Mouse (Mus musculus) adrenal gland, postnatal 36 days (tissue): ENCODE data around the gene Tbx6. TPM values are rescaled to one million over a fixed set of nuclear protein-coding genes. Genes with fewer than 3 reads are reported as not detected.
A peak's percentile ranks its signal among the peaks of the same experiment; 100 is the strongest.

ENCODE experiments used
- DNase-seq, 2 experiments: peaks; one replicate each; pipeline ENCODE4 v3.0.0; 2021; ENCODE audit warnings: mixed read lengths in 1 of 2
- long read RNA-seq, 2 experiments: library from polyadenylated mRNA; stranded (forward); transcript quantifications; one replicate each; pipeline ENCODE4 v2.0.0; 2021; ENCODE audit warnings: borderline sequencing depth in 2 of 2
- total RNA-seq, 2 experiments: library from RNA; stranded (reverse); gene quantifications; 2 replicates each; pipeline ENCODE4 v1.2.3; 2021

Gene Tbx6
- total RNA-seq, result under 1 TPM; 0.46 to 0.70 TPM
- long read RNA-seq, experiment 1, partial matches to known transcripts, result 0 of 2 reads
- long read RNA-seq, experiment 1, other reads (novel, unspliced or antisense), result 0 of 2 reads
- long read RNA-seq, experiment 2, result 0 reads

DNA sequence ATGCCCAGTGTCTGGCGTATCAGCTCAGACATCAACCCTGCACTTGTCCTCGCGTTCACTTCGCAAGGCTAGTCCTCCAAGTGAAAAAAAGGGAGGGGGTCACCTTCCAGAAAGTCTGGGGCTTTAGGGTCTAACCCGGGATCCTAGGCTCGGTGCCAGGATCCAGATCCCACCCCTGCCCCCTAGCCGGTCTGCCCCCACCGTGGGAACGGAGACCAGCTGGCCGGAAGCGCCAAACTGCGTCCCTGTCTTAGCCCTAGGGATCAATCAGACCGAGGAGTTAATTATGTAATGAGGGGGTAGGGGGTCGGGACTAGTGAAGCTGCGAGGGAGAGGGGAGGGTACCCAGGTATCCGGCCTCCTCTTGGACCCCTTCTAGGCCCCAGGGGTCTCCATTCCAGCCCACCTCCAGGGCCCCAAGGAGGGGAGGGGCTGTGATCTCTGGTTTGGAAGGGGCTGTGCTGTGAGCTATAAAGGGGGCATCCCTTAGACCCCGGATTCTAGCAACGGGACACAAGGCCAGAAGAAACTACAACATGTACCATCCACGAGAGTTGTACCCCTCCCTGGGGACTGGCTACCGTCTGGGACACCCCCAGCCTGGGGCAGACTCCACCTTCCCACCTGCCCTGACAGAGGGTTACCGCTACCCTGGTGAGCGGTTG lies at the start of gene Tbx6:
Tbx6 (plus strand) TSS at position 513 of the 665 bp plus-strand sequence.
- no peak for DNase-seq

DNA sequence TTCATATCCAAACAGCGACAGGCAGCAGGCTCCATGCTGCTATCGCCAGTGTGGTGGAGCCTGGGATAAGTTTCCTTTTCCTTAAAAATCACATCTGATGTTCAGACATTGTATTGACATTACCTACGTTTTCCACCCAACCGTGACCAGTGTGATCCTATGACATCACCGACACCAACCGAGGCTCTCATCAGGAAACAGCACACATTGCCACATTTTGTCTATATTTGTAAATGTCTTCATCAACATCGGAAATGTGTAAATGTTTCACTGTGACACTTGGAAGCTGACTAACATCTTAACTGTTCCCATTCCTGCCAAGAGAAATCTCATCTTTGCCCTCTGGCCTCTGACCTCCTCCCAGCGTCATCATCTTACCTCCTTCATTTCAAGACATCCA lies 45.2 kb upstream of the Tbx6 start:
- DNase-seq, result no peak

DNA sequence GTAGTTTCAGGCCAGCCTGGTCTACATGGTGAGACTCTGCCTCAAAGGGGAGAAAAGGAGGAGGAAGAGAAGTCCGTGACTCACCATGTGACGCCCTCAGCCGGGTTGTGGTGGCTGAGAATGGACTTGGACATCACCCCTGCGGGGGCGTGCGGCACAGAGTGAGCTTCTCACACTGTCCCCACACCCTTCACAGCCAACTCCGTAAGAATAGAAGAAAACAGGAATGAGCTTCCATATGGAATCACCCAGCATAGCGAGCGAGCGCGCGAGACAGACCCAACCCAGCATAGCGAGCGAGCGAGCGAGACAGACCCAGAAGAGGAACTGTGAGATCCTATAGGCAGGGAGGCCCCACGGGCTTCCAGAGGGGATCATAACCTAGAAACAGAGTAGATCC lies 41.7 kb upstream of the Tbx6 start:
- no peak for DNase-seq

DNA sequence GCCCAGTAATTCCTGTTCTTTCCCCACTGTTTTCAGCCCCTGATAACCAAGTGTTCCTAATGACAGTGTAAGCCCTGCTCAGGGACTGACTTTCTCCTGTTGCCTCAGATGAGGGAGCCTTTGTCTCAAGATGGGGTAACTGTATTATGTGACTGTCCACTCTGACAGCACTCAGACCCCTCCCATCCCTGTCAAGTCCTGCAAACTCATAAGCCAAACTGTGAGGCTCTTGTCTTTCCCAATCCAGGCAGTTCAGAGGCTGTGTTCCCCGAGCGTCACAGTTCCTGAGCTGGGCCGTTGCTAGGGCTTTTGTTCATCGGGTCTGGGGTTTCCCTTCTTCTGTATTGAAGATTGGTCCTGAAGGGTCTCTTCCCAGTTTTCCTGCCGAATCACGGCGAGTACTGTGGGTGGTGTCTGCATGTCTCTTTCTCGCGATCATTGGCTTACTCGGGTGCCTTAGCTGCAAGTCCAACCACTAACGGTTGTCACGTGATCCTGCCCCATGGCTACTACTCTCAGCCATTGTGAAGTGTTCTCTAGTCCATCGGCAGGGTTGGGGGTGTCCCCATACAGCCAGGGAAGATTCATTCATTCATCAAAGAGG lies 41.0 kb upstream of the Tbx6 start:
- DNase-seq, result no peak

DNA sequence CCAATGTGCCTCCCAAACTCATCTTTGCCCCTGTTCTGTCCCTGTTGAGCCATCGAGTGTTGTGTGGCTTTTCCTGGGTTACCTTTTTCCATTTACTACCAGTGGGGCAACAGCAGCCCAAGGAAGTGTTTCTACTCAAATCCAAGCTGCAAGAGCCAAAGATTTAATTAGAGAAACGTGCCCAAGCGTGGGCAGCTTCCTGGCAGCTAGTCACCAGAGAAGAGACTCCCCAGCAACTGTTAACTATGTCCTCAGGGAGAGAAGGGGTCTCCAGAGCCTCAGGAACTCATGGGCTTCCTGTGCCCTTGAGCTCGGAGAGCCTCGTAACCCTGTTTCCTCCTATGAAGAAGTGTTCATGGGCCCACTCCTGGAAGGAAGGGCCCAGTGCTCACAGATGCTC lies 40.3 kb upstream of the Tbx6 start:
- DNase-seq, result no peak

DNA sequence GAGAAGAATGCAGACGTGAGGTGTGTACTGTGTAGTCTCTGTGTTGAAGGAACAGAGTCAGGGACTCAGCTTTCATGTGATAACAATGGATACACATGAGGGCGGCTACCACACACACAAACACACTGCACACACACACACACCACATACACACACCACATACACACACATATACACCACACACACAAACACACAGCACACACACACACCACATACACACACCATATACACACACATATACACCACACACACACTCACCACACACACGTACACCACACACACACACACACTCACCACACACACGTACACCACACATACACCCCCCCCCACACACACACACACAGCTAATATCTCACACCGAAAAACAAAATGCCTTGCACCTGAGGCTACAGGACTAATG lies 39.8 kb upstream of the Tbx6 start:
- DNase-seq, result no peak

DNA sequence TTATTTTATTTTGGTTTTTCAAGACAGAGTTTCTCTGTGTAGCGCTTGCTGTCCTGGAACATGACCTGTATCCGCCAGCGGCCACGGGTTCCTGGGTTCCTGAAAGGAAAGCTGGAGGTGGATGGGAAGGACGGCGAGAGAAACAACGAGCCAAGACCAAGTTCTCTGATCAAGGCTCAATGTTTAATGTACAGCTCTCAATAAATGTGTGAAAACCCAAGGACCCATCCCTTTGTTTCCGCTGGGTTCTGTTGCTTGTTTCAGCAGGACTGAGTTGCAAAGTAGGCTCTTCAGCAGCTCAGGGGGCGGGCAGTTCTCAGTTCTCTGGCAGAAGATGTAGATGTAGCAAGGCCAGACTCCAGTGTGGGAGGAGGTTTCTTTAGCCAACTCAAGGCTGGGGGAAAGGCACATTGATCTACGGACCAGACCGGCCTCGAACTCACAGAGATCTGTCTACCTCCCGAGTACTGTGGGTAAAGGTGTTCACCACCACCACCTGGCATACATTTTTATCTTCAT lies 39.3 kb upstream of the Tbx6 start:
- no peak for DNase-seq

DNA sequence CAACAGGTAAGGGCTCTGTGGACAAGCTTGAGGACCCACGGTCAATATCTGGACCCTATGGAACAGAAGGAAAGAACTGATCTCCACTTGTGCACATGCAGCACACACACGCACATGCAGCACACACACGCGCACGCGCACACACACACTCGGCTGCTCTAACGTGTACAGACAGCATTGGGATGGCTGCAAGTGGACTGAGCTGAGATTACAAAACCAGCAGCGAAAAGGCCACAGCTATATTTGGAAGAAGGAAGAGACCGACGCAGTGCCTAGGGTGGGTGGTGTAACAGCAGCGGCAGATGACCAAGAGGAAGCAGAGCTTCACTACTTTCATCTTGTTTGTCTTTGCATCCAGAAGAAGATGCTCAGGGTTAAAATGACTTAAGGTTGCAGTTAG lies 35.2 kb upstream of the Tbx6 start:
- no peak for DNase-seq

DNA sequence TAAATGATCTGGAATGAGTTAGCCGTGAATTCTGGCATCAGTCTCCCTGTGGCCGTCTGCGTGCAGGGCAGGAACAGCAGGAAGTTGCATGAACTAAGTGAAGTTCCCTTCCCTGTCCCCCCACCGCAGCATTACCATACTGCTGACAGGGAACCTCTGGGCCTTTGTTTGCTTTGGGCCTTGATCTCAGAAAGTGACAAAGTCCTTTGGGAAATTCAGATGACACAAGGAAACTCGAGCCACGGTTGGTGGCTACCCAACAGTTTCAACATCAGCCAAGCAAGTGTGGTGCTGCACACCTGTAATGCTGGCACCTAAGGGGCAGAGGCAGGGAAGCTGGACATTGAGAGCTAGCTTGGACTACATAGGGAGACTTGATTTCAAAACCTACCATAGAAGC lies 34.5 kb upstream of the Tbx6 start:
- DNase-seq, result no peak

DNA sequence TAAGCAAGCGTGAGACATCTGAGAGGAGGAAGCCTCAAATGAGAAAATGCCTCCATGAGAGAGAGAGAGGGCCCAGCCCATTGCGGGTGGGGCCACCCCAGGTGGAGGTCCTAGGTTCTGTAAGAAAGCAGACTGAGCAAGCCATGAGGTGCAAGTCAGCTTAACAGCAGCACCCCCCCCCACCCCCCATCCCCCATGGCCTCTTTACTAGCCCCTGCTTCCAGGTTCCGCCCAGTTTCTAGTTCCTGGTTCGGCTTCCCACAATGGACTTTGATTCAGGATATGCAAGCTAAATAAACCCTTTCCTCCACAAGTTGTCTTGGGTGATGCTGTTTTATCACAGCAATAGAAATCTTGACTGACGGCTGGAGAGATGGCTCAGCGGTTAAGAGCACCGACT lies 32.5 kb upstream of the Tbx6 start:
- DNase-seq, result no peak

DNA sequence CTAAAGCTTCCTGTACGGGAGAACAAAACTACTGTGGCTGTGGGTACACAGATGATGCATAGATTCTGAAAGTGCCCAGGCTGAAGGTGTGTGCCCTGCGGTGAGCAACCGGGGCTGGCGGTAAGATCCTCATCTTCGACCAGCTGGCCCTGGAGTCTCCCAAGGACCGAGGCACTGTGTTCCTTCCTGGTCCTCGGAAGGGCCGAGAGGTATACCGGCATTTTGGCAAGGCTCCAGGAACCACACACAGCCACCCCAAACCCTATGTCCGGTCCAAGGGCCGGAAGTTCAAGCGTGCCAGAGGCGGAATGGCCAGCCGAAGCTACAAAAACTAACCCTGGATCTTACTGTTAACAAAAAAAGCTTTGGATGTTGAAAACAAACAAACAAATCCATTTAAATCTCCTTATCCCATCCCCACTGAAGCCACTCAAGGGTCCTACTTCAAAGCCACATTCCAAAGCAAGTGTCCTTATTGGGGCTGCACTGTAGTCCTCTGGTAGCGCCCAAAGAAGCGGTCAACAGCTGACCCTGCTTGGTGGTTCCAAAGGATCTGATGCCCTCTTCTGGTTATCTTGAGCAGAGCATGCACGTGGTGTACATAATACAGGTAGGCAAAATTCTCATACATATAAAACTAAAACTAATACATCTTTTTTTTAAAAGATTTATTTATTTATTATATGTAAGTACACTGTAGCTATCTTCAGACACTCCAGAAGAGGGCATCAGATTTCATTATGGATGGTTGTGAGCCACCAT lies 31.5 kb upstream of the Tbx6 start:
- no peak for DNase-seq

DNA sequence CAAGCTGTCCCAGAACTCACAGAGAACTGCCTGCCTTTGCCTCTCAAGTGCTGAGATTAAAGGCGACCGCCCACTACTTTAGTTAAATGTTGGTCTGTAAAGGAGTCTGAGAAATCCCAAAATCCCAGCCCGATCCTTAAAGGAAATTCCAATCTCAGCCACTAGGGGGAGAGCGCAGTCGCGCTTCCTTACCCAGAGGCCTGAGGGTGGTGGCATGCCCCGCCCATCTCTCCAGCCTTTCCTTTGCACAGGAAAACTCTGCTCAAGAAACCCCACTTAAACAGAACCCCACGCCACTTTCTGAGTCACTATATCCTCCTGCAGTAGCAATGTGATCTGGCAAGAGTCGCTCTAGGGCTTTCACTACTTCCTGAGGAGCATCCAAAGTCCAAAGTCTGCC lies 26.4 kb upstream of the Tbx6 start:
- peak; percentile 78 to 86 for DNase-seq

DNA sequence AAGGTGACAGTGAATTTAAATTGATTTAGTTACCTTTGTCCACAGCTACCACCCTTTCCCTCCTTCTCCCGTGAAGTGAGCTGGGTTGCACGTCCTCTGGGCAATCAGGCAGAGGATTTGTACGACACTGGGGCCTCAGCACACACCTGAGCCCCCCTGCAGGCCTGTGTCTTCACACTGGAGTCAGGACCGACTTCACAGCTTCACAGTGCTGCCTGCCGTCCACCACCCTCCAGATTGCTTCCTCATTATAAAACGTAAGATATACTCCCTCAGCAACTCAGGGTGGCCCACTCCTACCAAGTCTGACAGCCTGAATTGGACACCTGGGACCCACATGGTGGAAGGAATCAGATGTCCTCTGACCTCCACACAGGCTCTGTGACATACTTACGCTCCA lies 22.7 kb upstream of the Tbx6 start:
- no peak for DNase-seq

DNA sequence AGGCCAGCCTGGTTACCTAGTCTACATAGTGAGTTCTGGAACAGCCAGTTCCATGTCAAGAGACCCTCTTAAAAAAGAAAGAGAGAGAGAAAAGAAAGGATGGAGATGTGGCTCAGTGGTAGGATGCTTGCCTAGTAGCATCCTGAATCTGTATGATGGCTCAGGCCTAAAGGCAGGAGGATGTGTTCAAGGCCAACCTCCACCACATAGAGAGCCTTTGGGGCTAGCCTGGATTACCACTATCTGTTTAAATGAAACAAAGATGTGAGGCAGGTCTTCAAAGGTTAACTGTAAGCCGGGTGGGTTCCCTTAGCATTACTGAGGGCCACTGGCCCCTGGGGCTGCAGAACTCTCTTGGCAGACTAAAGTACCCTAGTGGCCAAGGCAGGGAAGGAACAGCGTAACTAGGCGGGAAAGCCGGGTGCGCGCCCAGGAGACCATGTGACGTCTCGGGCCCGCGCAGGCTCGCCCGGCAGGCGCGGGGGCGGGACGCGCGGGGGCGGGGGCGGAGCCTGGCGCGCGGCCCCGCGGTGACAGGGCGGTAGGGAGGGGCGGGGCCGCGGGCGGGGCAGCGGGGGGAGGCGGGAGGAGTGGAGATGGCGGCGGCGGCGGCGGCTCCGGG lies 22.1 kb upstream of the Tbx6 start, which contains the start of gene Mapk3:
Mapk3 (plus strand) TSS at position 552 of the 622 bp plus-strand sequence.
- DNase-seq, result peak; percentile 90 to 94

DNA sequence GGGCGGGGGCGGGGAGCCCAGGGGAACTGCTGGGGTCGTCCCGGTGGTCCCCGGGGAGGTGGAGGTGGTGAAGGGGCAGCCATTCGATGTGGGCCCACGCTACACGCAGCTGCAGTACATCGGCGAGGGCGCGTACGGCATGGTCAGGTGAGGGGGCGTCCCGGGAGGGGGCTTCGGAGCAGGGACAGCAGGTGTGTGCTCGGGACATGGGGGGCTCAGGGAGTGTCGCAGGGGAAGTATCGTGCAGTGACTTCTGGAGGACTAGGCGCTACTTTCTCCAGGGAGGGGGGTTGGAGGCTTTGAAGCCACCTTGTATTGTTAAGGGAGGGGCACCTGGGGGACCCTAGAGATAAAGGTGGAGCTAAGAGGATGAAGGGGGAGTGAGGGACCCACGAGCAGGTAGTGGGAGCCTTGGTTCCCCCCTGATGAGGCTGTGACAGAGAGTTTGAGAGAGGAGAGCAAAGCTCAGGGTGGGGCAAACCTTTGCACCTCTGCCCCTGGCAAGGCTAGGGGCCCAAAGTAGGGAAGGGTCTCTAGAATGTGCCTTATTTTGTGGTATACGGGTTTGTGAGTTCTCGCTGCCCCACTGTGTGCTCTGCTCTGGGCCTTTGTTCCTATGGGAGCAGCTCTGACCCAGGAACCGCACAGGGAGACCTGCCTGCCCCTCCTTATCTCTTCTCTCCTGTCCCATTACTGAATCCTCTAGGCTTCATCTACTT lies 21.5 kb upstream of the Tbx6 start:
- DNase-seq, result no peak

DNA sequence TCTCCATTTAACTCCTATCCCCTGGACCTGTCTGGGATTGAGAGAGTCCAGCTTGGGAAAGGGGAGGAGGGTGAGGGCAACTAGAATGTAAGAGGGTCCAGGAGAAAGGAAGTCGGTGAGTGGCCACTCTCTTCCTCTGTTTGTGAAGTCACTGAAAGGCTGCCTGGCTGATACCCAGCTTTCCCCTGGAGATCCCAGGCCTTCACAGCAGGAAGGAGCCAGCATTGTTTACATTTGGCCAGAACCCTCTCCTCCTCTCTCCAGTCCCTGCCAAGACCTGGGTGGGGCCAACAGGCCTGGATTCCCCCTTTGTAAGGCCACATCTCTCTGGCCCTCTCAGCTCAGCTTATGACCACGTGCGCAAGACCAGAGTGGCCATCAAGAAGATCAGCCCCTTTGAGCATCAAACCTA lies 20.9 kb upstream of the Tbx6 start:
- DNase-seq, result peak; percentile 64 to 76

DNA sequence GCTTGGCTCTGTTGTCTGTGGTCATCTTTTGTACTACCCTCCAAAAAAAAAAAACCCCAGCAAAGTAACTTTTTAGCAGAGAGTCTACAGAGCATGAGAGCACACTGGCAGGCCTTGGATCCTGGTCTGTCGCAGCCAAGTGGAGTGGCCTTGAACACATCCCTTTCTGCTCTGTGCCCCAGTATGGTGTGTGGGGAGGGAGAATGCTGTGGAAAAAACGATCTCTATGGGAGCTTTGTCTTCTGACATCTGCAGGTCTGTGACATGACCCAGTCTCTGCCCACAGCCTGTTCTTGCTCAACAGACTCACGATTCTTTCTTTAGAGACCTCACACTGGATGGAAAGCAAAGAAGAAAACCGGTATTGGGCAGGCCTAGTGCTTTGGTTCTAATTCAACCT lies 20.3 kb upstream of the Tbx6 start:
- peak; percentile 53 to 61 for DNase-seq

DNA sequence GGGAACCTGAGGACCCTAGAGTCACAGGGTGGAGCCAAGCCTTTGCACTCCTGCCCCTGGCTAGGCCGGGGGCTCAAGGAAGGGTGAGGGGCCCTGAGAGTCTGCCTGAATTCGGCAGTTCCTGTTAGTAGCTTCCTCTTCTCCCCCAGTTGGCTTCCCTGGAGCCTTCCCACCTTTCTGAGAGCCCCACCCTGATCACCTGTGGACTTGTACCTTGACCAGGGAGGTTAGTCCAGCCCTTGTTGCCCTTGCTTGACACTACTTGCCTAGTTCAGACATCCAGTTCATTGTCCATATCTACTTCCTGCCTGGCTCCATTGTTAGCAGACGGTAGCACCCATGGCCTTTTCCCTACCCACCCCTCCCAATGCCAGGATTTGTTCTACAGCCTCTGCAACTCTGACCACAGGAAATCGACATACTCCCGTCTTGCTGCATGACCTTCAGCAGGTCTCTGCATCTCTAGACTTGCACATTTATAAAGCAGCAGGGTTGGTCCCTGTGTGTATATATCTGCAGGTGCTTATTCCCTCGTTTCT lies 19.7 kb upstream of the Tbx6 start:
- DNase-seq, result no peak

DNA sequence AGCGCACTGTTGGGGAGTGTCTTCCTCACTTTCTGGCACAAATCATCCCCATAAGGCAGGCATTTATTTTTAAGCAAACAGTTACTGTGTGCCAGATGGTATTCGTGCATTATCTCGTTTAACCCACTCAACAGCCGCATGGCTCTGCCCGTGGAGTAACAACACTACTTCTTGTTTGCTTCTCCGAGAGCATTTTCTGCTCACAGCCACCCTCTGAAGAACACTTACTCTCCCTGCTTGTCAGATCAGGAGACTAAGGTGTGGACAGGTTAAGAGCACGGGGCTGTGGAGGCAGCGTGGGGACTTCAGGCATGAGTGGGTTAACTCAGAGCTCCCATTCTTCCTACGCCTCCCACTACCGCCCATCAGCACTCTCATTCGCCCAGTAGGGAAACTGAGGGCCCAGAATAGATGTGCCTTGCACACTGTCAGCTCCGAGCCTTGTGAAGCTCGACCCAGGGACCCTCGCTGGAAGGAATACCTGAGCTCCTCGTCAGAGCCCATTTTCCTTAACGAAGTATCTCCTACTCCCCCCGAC lies 18.7 kb upstream of the Tbx6 start:
- DNase-seq, result no peak

DNA sequence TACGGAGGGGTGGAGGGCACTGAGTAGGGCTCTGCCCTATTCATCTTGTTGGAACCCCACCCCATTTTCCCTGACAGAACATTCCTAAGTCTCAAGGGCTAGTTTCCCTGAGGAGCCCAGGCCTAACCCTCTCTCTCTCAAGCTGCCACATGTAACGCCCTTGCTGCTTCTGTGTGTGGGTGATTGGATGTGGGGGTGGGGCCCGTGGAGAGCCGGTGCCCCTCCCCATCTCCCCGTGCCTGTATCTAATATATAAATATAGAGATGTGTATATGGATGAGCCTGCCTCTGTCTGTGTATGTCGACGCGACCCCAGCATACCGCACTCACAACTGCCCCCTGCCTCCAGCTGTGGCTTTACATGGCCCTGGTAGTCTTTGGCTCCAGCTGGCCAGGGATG lies 15.7 kb upstream of the Tbx6 start:
- DNase-seq, result no peak

DNA sequence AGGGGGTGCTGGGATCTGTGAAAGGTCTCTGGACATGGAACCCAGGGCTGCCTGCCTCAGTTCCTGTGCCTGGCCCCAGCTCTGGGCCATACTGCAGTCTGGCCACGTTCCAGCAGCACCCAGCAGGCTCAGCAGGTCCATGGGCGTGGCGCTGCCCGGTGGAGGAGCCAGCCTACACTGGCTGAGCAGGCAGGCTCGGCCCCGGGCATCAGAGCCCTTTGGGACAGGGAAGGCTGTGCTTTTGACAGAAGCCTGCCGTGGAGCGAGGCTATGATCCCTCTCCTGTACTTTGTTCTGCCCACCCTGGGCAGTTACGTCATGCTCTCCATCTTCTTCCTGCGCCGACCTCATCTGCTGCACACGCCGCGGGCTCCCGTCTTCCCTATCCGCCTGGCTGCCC lies 15.1 kb upstream of the Tbx6 start, which contains the start of gene Gdpd3:
Gdpd3 (plus strand) TSS at position 134 of the 400 bp plus-strand sequence.
- DNase-seq, result no peak
